Mouse (Mus musculus): Measurements from ENCODE around the gene Hfm1. TPM values are rescaled to one million over a fixed set of nuclear protein-coding genes. Genes with fewer than 3 reads are reported as not detected.
A peak's percentile ranks its signal among the peaks of the same experiment; 100 is the strongest.

The Hfm1 gene
- total RNA-seq, 2 experiments from 2014 or later: 1.2 to 1.8 TPM

DNA sequence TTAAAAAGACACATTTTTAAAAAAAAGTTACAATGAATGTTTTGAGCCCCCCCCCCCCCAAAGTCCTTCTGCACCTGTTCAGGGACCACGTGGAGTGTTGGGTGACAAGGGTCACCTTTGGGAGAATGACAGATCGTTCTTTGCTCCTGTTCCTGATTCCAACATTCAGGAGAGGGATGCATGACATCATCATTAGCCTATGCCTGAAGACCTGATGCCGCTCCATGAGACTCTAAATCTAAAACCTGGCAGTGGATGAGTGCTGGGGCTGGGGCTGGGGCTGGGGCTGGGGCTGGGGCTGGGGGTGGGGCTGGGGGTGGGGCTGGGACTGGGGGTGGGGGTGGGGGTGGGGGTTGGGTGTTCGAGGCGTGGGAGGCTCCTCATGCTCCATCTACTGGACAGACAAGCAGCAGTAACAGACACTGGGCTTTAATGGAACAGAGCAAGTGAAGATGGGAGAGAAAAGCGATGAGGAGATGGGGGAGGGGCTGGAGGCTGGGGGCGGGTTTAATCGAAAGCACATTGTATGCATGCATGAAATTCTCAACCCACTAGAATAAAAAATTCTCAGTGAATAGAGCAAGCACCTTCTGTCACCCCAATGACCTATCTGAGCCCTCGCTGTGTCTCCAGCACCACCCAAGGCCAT is 124.8 kb downstream of the Hfm1 start:
- TF ChIP-seq CTCF (IDR thresholded peaks at IDR 0.05): no peak
- intact Hi-C loops (cut with DNase I): loop anchor here (5.0 kb wide), 1 partner anchor 814 kb away; no protein-coding TSS in a partner anchor
- DNase-seq (ENCODE audit: extremely low spot score in 1 of 2, low spot score in 2 of 2): no peak
- no peak overlapping the region for H3K4me3 ChIP-seq
- H3K27ac ChIP-seq: no peak overlapping the region

DNA sequence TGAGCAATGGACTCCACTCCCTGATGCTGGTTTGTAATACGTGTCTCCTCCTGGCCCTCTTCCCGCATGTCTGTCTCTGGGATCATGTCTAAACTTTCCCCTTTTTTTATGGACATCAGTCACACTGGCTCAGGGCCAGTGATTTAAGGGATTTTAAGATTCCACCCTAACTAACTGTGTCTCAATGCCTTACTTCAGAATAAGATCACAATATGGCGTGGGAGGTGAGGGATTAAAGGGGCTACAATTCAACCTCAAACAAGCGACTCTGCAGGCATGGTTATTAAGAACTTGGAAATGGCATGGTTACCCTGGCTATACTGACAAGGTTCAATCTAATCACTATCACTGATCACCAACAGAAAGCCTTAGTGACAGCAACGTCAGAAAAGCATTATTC is 128.2 kb downstream of the Hfm1 start:
- no peak overlapping the region for H3K4me3 ChIP-seq
- no peak for DNase-seq (ENCODE audit: extremely low spot score in 1 of 2, low spot score in 2 of 2)
- no peak overlapping the region for H3K27ac ChIP-seq
- TF ChIP-seq CTCF (IDR thresholded peaks at IDR 0.05): no peak
- intact Hi-C loops (cut with DNase I): loop anchor here (5.0 kb wide), 1 partner anchor 336 kb away; no protein-coding TSS in a partner anchor

DNA sequence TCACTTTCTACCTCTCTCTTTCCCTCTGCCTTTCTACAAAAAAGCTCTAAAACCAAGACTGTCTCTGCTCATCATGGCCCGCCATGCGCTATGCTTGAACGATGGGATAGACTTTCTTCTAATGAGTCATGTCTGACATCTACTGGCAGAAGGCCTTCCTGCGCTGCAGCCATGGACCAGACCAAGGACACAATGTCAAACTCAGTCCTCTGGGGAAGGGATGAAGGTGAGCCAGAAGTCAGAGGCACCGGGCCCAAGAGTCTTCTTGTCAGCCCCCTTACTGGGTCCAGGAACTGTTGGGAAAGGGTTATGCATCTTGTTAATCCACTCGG is 134.9 kb downstream of the Hfm1 start:
- DNase-seq (ENCODE audit: extremely low spot score in 1 of 2, low spot score in 2 of 2): no peak
- peak; percentile 45 for TF ChIP-seq CTCF (IDR thresholded peaks at IDR 0.05)
- no peak overlapping the region for H3K4me3 ChIP-seq
- intact Hi-C loops (cut with DNase I): loop anchor here (5.0 kb wide), 1 partner anchor 424 kb away; no protein-coding TSS in a partner anchor
- H3K27ac ChIP-seq: no peak overlapping the region

DNA sequence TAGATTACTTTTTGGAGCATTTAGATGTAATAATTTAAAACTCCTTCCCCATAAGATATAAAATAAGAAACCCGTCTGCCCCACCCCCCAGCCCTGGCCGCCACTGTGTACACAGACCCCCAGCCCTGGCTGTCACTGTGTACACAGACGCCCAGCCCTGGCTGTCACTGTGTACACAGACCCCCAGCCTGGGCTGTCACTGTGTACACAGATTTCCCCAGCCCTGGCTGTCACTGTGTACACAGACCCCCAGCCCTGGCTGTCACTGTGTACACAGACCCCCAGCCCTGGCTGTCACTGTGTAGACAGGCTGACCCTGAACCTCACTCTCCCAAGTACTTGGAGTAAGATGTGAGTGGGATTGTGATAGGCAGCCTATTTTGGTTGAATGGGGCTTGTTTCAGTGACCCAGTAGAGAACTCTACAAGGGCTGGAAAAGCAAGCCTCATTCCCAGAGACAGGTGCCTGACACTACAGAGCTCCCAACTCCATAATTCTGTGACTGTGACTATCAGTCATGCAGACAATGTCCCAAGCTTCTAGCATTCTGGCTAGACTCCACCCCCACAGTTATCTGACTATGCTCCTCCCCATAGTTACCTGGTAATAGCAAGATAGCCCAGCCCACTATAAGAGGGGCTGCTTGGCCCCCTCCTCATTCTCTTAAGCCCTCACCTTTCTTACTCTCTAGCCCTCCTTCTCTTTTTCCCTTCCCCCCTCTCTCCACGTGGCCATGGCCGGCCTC is 135.5 kb downstream of the Hfm1 start:
- intact Hi-C loops (cut with DNase I): loop anchor here (5.0 kb wide), 1 partner anchor 423 kb away; no protein-coding TSS in a partner anchor

More for the DNA sequence above, 135.5 kb downstream of the Hfm1 start:
- no peak overlapping the region for H3K27ac ChIP-seq
- no peak for TF ChIP-seq CTCF (IDR thresholded peaks at IDR 0.05)
- no peak for DNase-seq (ENCODE audit: extremely low spot score in 1 of 2, low spot score in 2 of 2)
- H3K4me3 ChIP-seq: no peak overlapping the region

Small RNAs within 50 kb of the gene (microRNA-seq; reads per million reads assigned to microRNA genes)
- gene Gm27527: 0 reads per million in 2 experiments

Other genes with a start within 250 kb of the Hfm1 start
- gene Zfp644, start 229.0 kb downstream of the Hfm1 start, total RNA-seq (2021): 100 to 1,000 TPM; 113 to 118 TPM
- gene Cdc7, start 38.0 kb upstream of the Hfm1 start, total RNA-seq (2021): 10 to 100 TPM; 12.9 to 13.7 TPM